Mouse (Mus musculus) heart, postnatal 0 days (tissue): ENCODE measurements around the gene Vps72.

Source experiments
- CTCF ChIP-seq: IDR thresholded peaks from 2 replicates; pipeline ENCODE4 v1.5.1; 2016; ENCODE audit warnings: antibody characterized with exemption, control low read depth, low read depth
- EP300 ChIP-seq: IDR thresholded peaks from 2 replicates; pipeline ENCODE4 v1.6.1; 2016; ENCODE audit warnings: antibody characterized with exemption, low read depth

GRCm38 (mm10) chr3:95159987-95160963 is 49.5 kb downstream of the Vps72 start, which contains the start of gene Sema6c:
- no peak for TF ChIP-seq CTCF
- no peak for TF ChIP-seq EP300
